Mouse (Mus musculus) myocyte (in vitro differentiated cells): ENCODE measurements around the gene Bcorl1. TPM values are rescaled to one million over a fixed set of nuclear protein-coding genes. Genes with fewer than 3 reads are reported as not detected.
A peak's percentile ranks its signal among the peaks of the same experiment; 100 is the strongest.

ENCODE experiments used
- H3K27me3 ChIP-seq: one replicate; pipeline ENCODE4 v1.6.1; 2011; ENCODE audit not compliant: control insufficient read depth, insufficient read depth, insufficient read length
- H3K36me3 ChIP-seq: one replicate; pipeline ENCODE4 v1.6.1; 2011; ENCODE audit not compliant: control insufficient read depth, insufficient read depth
- H3K4me2 ChIP-seq: one replicate; pipeline ENCODE4 v1.6.1; 2011; ENCODE audit warnings: low read depth, control low read depth
- H3K4me3 ChIP-seq: one replicate; pipeline ENCODE4 v1.5.1; 2011; ENCODE audit warnings: mild to moderate bottlenecking, control low read depth, moderate library complexity
- H3K79me2 ChIP-seq: one replicate; pipeline ENCODE4 v1.6.1; 2011; ENCODE audit not compliant: control insufficient read depth, insufficient read depth
- H3ac ChIP-seq: one replicate; pipeline ENCODE4 v1.6.1; 2011; ENCODE audit not compliant: control insufficient read depth, insufficient read length
- CEBPB ChIP-seq: IDR thresholded peaks from 2 replicates; pipeline ENCODE4 v1.6.1; 2011; ENCODE audit warnings: mild to moderate bottlenecking, moderate library complexity; ENCODE audit not compliant: poor library complexity, insufficient read depth, severe bottlenecking
- E2F4 ChIP-seq: IDR thresholded peaks from one replicate; pipeline ENCODE4 v1.6.1; 2011; ENCODE audit warnings: mild to moderate bottlenecking, control low read depth, moderate library complexity; ENCODE audit not compliant: insufficient read depth
- MAX ChIP-seq: IDR thresholded peaks from one replicate; pipeline ENCODE4 v1.6.1; 2011; ENCODE audit warnings: low read depth, mild to moderate bottlenecking, control low read depth
- MYOD1 ChIP-seq, 3 experiments: IDR thresholded peaks; one replicate each; pipeline ENCODE4 v1.6.1; 2011; ENCODE audit warnings: control low read depth in 2 of 3, low read depth in 2 of 3, mild to moderate bottlenecking in 2 of 3, moderate library complexity in 1 of 3; ENCODE audit not compliant: insufficient read length in 2 of 3, control insufficient read depth in 1 of 3
- MYOG ChIP-seq, 3 experiments: IDR thresholded peaks; one replicate each; pipeline ENCODE4 v1.6.1; 2011; ENCODE audit warnings: control low read depth in 2 of 3, low read depth in 2 of 3, mild to moderate bottlenecking in 2 of 3; ENCODE audit not compliant: insufficient read length in 2 of 3, control insufficient read depth in 1 of 3, insufficient read depth in 1 of 3
- POLR2A ChIP-seq: IDR thresholded peaks from one replicate; pipeline ENCODE4 v1.6.1; 2011; ENCODE audit warnings: low read depth, mild to moderate bottlenecking, control low read depth, moderate library complexity; ENCODE audit not compliant: insufficient read length
- POLR2AphosphoS2 ChIP-seq: IDR thresholded peaks from one replicate; pipeline ENCODE4 v1.6.1; 2011; ENCODE audit warnings: low read depth, control low read depth; ENCODE audit not compliant: insufficient read length
- REST ChIP-seq: IDR thresholded peaks from one replicate; pipeline ENCODE4 v1.6.1; 2011; ENCODE audit warnings: mild to moderate bottlenecking, control low read depth, moderate library complexity; ENCODE audit not compliant: insufficient read depth, insufficient read length
- SRF ChIP-seq: IDR thresholded peaks from one replicate; pipeline ENCODE4 v1.6.1; 2011; ENCODE audit warnings: low read depth; ENCODE audit not compliant: control insufficient read depth, insufficient read length
- TCF12 ChIP-seq: IDR thresholded peaks from one replicate; pipeline ENCODE4 v1.6.1; 2011; ENCODE audit warnings: mild to moderate bottlenecking, control low read depth; ENCODE audit not compliant: poor library complexity, insufficient read depth, severe bottlenecking
- TCF3 ChIP-seq: IDR thresholded peaks from one replicate; pipeline ENCODE4 v1.6.1; 2011; ENCODE audit warnings: low read depth, control low read depth; ENCODE audit not compliant: insufficient read length
- USF1 ChIP-seq: IDR thresholded peaks from one replicate; pipeline ENCODE4 v1.6.1; 2011; ENCODE audit warnings: low read depth, mild to moderate bottlenecking, control low read depth, moderate library complexity
- polyA plus RNA-seq: library from polyadenylated mRNA; unstranded; fragments of >200 nt; fragmentation: generic; extraction: Trizol; gene quantifications from one replicate; pipeline ENCODE4 v1.2.1, GENCODE M21; 2012; ENCODE audit warnings: missing spikeins

The Bcorl1 gene
- polyA plus RNA-seq, 1 experiment = 4.5 TPM

GRCm38 (mm10) chrX:48424583-48424982 lies 83.4 kb downstream of the Bcorl1 start:
- no peaks in the 10 kb centered on the region for H3K27me3 ChIP-seq
- H3K36me3 ChIP-seq = no peaks in the 10 kb centered on the region
- no peak overlapping the region for H3K4me3 ChIP-seq
- H3K79me2 ChIP-seq = peaks cover 20% of the 10 kb centered on the region
- no peak overlapping the region for H3ac ChIP-seq
- peak overlapping the region; percentile 67 for H3K4me2 ChIP-seq
- TF ChIP-seq TCF3 (no peak), E2F4 (no peak), MYOD1 (IDR thresholded peaks at IDR 0.05; ENCODE audit: control insufficient read depth in 1 of 3, insufficient read length in 2 of 3, low read depth in 2 of 3) (no peak), USF1 (no peak), MYOG (IDR thresholded peaks at IDR 0.05; ENCODE audit: control insufficient read depth in 1 of 3, insufficient read depth in 1 of 3, insufficient read length in 2 of 3, low read depth in 2 of 3) (no peak), SRF (no peak), MAX (no peak), TCF12 (no peak), POLR2AphosphoS2 (no peak), POLR2A (no peak), CEBPB (no peak), REST (no peak)

GRCm38 (mm10) chrX:48425280-48425679 lies 84.1 kb downstream of the Bcorl1 start:
- peaks cover 20% of the 10 kb centered on the region for H3K79me2 ChIP-seq
- H3K36me3 ChIP-seq = no peaks in the 10 kb centered on the region
- H3K4me3 ChIP-seq = no peak overlapping the region
- H3ac ChIP-seq = no peak overlapping the region
- no peak for TF ChIP-seq E2F4
- no peak for TF ChIP-seq TCF12
- no peak for TF ChIP-seq POLR2AphosphoS2
- TF ChIP-seq USF1 = no peak
- no peaks in the 10 kb centered on the region for H3K27me3 ChIP-seq
- H3K4me2 ChIP-seq = peak overlapping the region; percentile 67

DNA sequence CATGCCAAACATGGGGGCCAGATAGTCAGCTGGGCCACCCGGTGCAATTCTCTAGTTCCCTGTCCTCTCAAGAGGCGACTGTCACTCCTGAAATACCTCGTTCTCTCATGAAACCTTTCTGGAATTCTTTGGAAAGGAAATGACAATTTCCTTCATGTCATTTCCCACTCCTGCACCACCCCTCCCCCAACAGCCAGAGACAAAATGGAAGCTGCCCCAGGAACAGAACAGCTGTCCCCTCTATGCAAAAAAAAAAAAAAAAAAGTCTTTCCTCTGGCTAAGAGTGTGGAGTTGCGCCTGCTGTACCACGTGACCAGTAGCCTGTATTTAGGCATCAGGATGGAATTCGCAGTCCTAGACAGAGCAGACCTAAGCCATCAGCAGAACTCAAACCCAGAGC lies 87.1 kb downstream of the Bcorl1 start:
- no peaks in the 10 kb centered on the region for H3K27me3 ChIP-seq

GRCm38 (mm10) chrX:48428642-48429041 lies 87.5 kb downstream of the Bcorl1 start:
- Histone ChIP-seq H3K36me3 (no peaks in the 10 kb centered on the region), H3K4me2 (no peak overlapping the region), H3K79me2 (peaks cover 22% of the 10 kb centered on the region), H3K27me3 (no peaks in the 10 kb centered on the region), H3K4me3 (no peak overlapping the region), H3ac (no peak overlapping the region)
- TF ChIP-seq E2F4 (no peak), TCF3 (no peak), MAX (no peak), CEBPB (no peak), SRF (no peak), POLR2AphosphoS2 (no peak), POLR2A (no peak), MYOD1 (IDR thresholded peaks at IDR 0.05; ENCODE audit: control insufficient read depth in 1 of 3, insufficient read length in 2 of 3, low read depth in 2 of 3) (no peak), USF1 (no peak), MYOG (IDR thresholded peaks at IDR 0.05; ENCODE audit: control insufficient read depth in 1 of 3, insufficient read depth in 1 of 3, insufficient read length in 2 of 3, low read depth in 2 of 3) (no peak), REST (no peak), TCF12 (no peak)

More for the DNA sequence above, 87.1 kb downstream of the Bcorl1 start:
- Histone ChIP-seq H3K36me3 (no peaks in the 10 kb centered on the region), H3K79me2 (peaks cover 22% of the 10 kb centered on the region), H3ac (no peak overlapping the region), H3K4me3 (no peak overlapping the region), H3K4me2 (no peak overlapping the region)
- TF ChIP-seq POLR2AphosphoS2 = no peak
- no peak for TF ChIP-seq MYOG (IDR thresholded peaks at IDR 0.05; ENCODE audit: control insufficient read depth in 1 of 3, insufficient read depth in 1 of 3, insufficient read length in 2 of 3, low read depth in 2 of 3)
- no peak for TF ChIP-seq MAX
- TF ChIP-seq TCF3 = no peak
- TF ChIP-seq MYOD1 (IDR thresholded peaks at IDR 0.05; ENCODE audit: control insufficient read depth in 1 of 3, insufficient read length in 2 of 3, low read depth in 2 of 3) = no peak
- TF ChIP-seq E2F4 = no peak
- no peak for TF ChIP-seq SRF
- no peak for TF ChIP-seq TCF12
- TF ChIP-seq POLR2A = no peak

DNA sequence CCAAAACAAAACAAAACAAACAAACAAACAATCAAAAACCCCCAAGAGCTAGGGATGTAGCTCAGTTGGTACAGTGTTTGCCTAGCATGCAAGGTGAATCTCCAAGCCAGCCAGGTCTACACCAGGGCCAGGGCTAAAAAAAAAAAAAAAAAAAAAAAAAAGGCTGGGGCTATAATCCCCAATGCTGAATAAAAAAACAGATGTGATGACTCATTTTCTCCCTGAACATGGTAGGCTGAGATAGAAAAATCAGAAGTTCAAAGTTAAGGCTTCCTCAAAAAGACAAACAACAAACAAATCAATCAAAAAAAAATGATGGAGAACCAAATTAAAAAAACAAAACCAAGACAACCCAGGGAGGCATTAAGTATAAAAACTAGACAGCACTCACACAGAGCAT lies 87.9 kb downstream of the Bcorl1 start:
- Histone ChIP-seq H3ac (no peak overlapping the region), H3K36me3 (no peaks in the 10 kb centered on the region), H3K79me2 (peaks cover 26% of the 10 kb centered on the region), H3K4me3 (no peak overlapping the region), H3K4me2 (no peak overlapping the region), H3K27me3 (no peaks in the 10 kb centered on the region)
- TF ChIP-seq MYOD1 (IDR thresholded peaks at IDR 0.05; ENCODE audit: control insufficient read depth in 1 of 3, insufficient read length in 2 of 3, low read depth in 2 of 3) (no peak), CEBPB (no peak), TCF12 (no peak), POLR2AphosphoS2 (no peak), SRF (no peak), POLR2A (no peak), REST (no peak), E2F4 (no peak), TCF3 (no peak), USF1 (no peak), MAX (no peak), MYOG (IDR thresholded peaks at IDR 0.05; ENCODE audit: control insufficient read depth in 1 of 3, insufficient read depth in 1 of 3, insufficient read length in 2 of 3, low read depth in 2 of 3) (no peak)
